Mouse (Mus musculus) fat pad, adult 2 months (tissue): ENCODE data around the gene Nxnl2.
"Not testable (repeated sequence)": the region's sequence is repeated elsewhere in the genome, so short reads cannot be mapped to it uniquely, and the experiment has no call there.

Source experiments
- DNase-seq: peaks from one replicate; pipeline ENCODE4 v3.0.0-alpha.2; 2011; ENCODE audit warnings: low read depth, low spot score; ENCODE audit errors: extremely low read depth

The Nxnl2 gene

DNA sequence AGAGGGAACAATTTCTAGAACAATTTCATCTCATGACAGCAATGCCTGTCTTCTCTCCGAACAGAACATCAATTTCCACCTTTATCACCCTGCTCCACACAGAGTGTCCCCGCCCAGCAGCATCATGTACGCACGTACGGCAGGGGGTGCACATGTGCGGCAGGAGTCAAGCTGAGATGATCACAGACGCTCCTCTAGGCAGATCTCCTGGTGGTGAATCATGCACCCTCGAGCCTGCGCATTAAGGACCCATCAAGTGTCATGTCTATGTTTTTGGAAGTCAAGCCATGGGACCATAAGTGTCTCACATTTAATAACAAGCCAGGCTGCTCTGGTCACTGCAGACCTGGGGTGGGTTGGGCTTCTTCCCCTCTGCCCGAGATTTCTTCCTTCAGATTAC, 8.1 kb downstream of the Nxnl2 start:
- no peak for DNase-seq

- no peak for DNase-seq
Measured at GRCm38 (mm10) chr13:51179362-51179761, 8.5 kb downstream of the Nxnl2 start.

GRCm38 (mm10) chr13:51182236-51182635, 11.4 kb downstream of the Nxnl2 start:
- no peak for DNase-seq

DNA sequence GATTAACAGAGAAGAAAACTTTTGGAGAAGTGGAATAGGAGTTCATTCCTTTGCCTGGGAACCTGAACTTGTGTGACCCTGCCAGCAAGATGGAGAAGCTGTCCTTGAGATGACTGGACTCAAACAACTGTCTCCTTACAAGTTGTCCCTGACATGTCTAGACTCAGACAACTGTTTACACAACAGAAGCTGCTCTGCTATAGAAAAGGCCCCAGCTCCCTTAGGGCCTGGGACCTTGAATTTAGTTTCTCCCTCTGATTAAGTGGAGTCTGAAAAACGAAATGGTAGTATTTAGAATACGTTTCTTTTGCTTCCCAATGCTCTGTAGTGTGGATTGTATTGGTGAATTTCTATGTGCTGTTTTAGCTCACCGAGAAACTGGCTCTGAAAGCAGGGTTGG, 14.1 kb downstream of the Nxnl2 start:
- DNase-seq: no peak

DNA sequence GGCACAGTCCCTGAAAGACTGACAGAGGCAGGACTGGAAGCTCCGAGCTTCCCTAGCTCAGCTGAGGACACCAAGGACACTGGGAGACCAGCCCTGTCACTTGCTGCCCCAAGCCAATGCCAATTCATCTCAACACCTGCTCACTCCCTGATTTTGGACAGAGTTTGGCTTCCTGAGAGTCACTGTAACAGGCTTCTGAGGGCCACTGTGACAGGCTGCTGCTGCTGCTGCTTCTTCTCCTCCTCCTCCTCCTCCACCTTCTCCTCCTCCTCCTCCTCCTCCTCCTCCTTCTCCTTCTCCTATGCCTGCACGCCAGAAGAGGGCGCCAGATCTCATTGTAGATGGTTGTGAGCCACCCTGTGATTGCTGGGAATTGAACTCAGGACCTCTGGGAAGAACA, 19.5 kb downstream of the Nxnl2 start:
- no peak for DNase-seq

GRCm38 (mm10) chr13:51191416-51192140, 20.8 kb downstream of the Nxnl2 start:
- no peak for DNase-seq

DNA sequence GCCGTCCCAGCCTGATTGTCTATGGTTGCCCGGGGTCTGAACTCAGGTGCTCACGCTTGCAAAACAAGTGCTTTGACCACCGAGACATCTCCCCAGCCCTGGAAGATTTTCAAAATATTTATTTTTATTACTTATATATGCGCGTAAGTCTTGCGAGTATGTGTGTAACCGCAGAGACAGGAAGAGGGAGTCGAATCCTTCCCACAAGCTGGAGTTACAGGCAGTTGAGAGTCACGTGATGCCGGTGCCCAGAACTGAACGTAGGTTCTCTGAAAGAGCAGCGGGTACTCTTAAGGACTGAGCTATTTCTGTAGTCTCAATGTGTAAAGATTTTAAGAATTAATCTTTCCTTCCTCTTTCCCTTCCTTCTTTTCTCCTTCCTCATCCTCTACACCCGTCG, 23.1 kb downstream of the Nxnl2 start:
- no peak for DNase-seq

- DNase-seq: no peak
Measured at GRCm38 (mm10) chr13:51197699-51198098, 26.9 kb downstream of the Nxnl2 start.

GRCm38 (mm10) chr13:51198186-51198585, 27.4 kb downstream of the Nxnl2 start:
- no peak for DNase-seq

- not testable (repeated sequence) for DNase-seq
Measured at GRCm38 (mm10) chr13:51201985-51202843, 31.4 kb downstream of the Nxnl2 start.

DNA sequence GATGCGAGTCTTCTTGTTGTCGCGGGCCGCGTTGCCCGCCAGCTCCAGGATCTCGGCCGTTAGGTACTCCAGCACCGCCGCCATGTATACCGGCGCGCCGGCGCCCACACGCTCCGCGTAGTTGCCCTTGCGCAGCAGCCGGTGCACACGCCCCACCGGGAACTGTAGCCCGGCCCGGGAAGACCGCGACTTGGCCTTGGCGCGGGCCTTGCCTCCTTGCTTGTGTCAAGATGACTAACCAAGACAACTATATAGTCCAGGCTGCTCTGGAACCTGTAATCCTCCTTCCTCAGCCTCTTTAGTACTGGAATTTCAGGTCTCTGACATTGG, 32.0 kb downstream of the Nxnl2 start:
- not testable (repeated sequence) for DNase-seq

GRCm38 (mm10) chr13:51203467-51203866, 32.6 kb downstream of the Nxnl2 start:
- no peak for DNase-seq

DNA sequence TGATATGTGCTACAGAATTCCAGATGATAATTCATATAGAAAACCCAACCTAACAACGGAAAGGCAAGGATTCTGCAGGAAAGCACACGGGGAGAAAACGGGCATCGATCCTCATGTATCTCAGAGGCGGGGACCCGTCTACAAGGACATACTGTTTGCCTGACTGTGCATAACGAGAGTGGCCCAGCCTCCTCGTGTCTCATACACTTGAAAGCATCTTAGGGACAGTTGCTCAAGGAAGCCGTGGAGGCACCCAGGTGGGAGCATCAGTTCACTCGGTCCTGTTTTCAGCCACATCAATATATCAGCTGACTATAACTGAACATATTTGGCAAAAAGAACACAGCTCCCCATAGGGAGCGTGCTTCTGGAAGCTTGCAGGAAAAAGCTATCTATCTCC, 33.3 kb downstream of the Nxnl2 start:
- not testable (repeated sequence) for DNase-seq

DNA sequence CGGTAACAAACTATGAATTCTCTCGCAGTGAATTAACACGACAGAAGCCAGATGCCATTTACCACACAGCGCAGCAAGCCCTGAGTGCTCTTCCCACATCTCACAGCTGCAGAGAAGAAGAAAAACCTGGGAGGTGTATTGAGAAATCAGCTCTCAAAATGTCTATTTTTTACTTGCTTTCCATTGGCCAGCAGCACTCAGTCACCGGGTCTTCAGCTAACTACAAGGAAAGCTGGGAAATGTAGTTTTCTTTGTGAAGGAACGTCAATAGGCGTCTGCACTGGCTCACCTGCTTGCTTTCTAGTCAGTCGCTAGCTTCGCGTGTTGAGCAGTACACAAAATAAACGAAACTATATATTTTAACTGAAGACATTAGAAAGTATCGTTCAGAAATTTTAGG, 37.1 kb downstream of the Nxnl2 start:
- DNase-seq: no peak

DNA sequence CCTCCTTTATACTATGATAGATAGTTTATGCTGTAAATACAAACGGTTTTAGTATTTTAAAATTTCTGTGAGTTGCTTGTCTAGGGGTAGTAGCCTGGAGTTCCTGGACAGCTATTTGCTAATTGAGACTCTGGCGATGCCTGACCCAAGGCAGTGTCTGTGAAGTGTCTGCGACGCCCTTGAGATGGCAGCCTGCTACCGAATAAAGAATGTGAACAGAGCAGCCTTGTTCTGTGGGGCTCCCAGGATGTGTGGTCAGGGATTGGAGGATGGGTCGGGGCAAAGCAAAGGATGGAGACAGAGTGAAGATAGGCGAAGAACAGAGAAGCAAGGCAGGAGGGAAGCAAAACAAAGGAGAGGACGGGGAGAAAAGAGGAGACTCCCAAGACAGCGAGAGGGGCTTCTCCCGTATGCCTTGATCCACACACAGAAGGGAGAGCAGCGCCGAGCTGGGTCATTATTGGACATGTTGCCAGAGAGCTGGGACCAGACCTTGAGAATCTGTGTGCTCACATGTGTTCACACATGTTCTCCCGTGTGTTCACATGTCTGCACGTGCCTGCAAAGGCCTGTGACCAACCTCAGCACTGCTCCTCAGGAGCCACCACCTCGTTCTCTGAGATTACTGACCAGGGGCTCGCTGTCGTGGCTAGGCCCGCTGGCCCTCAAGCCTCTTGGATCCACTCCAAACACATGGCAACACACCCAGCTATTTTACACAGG, 37.7 kb downstream of the Nxnl2 start:
- DNase-seq: no peak

- DNase-seq: no peak
Measured at GRCm38 (mm10) chr13:51210639-51211038, 39.8 kb downstream of the Nxnl2 start.

DNA sequence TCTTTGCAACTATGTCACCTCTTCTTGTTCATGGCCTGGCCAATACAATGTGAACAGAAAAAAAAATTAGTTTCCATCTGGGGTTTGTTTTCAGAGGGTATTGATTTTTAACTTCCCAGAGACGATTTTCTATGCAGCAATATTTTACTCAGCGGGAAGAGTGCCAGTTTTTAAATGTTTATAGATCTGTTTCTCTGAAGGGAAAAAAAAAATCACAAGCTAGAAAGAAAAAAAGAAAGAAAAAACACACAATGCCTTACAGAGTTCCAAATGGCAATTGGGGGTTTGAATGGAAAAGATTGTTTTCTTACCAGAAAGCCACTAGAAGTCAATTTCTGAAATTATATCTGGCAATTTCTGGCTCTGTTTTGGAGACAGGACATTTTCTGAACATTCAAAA, 43.9 kb downstream of the Nxnl2 start:
- DNase-seq: no peak

DNA sequence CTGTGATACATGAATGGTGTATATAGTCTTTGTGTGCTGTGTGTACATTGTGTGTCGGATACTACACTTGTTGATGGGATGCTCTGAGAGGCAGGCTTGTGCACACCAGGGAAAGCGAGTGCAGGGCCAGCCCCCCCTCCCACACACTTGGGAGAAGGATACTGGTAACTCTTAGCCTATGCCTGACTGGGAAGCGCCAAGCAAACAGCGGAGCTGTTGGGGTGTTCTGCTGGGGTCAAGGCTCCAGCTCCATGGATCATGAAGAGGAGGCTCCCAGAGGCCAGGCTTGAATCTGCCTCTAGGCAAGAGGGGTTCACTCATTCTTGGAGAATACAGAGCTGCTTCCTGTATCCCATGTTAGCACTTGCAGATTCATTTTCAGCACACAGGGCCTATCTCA, 50.1 kb downstream of the Nxnl2 start:
- DNase-seq: no peak

GRCm38 (mm10) chr13:51221425-51222160, 50.8 kb downstream of the Nxnl2 start:
- no peak for DNase-seq
